Mouse (Mus musculus) ES-E14 (cell line): Measurements from ENCODE around the gene Arhgap32. TPM values are rescaled to one million over a fixed set of nuclear protein-coding genes. Genes with fewer than 3 reads are reported as not detected.

Source experiments
- DNase-seq: peaks from one replicate; pipeline ENCODE4 v3.0.0-alpha.2; 2013; ENCODE audit warnings: low read depth, low spot score
- H3K27ac ChIP-seq: 2 replicates; pipeline ENCODE4 v1.5.1; 2012; ENCODE audit warnings: low read depth, mild to moderate bottlenecking, low read length, moderate library complexity, mixed read lengths; ENCODE audit not compliant: poor library complexity, insufficient read depth, severe bottlenecking
- H3K36me3 ChIP-seq: 2 replicates; pipeline ENCODE4 v1.6.1; 2012; ENCODE audit warnings: mild to moderate bottlenecking, low read length, moderate library complexity, mixed read lengths; ENCODE audit not compliant: control insufficient read depth, poor library complexity, insufficient read depth, severe bottlenecking
- H3K4me1 ChIP-seq, 2 experiments: fragments of 150-350 bp in 1 of 2; sonication (generic) in 1 of 2; 2 replicates each; pipeline ENCODE4 v1.6.1; 2012; ENCODE audit warnings: low read length in 2 of 2, mild to moderate bottlenecking in 1 of 2, mixed read lengths in 1 of 2; ENCODE audit not compliant: control insufficient read depth in 2 of 2, insufficient read depth in 2 of 2, poor library complexity in 1 of 2
- H3K4me3 ChIP-seq, 2 experiments: fragments of 150-350 bp in 1 of 2; sonication (generic) in 1 of 2; 2 replicates each; pipeline ENCODE4 v1.5.1; 2012; ENCODE audit warnings: low read length in 2 of 2, low read depth in 1 of 2, mild to moderate bottlenecking in 1 of 2, mixed read lengths in 1 of 2; ENCODE audit not compliant: insufficient read depth in 1 of 2, poor library complexity in 1 of 2, severe bottlenecking in 1 of 2
- H3K9ac ChIP-seq: 2 replicates; pipeline ENCODE4 v1.6.1; 2012; ENCODE audit warnings: low read depth, mild to moderate bottlenecking, low read length, mixed read lengths; ENCODE audit not compliant: poor library complexity, insufficient read depth, severe bottlenecking
- H3K9me3 ChIP-seq: fragments of 150-350 bp; sonication (generic); 2 replicates; pipeline ENCODE4 v1.6.1; 2012; ENCODE audit warnings: low read depth, mild to moderate bottlenecking, low read length; ENCODE audit not compliant: control insufficient read depth, insufficient read depth
- CHD2 ChIP-seq: IDR thresholded peaks from 2 replicates; pipeline ENCODE4 v1.6.1; 2014; ENCODE audit warnings: mild to moderate bottlenecking, low read depth, low read length, inconsistent platforms
- HCFC1 ChIP-seq: IDR thresholded peaks from 2 replicates; pipeline ENCODE4 v1.6.1; 2012; ENCODE audit warnings: low read length, inconsistent platforms, borderline replicate concordance; ENCODE audit not compliant: insufficient read depth
- MAFK ChIP-seq: IDR thresholded peaks from 2 replicates; pipeline ENCODE4 v1.6.1; 2014; ENCODE audit warnings: mild to moderate bottlenecking, low read depth, low read length, inconsistent platforms; ENCODE audit not compliant: insufficient read depth
- ZC3H11A ChIP-seq: IDR thresholded peaks from 2 replicates; pipeline ENCODE4 v1.6.1; 2012; ENCODE audit warnings: low read depth, mild to moderate bottlenecking, inconsistent platforms, low read length, borderline replicate concordance
- ZNF384 ChIP-seq: IDR thresholded peaks from 2 replicates; pipeline ENCODE4 v1.6.1; 2012; ENCODE audit warnings: low read depth, low read length, inconsistent platforms
- in situ Hi-C, 2 experiments: fragments of 600-800 bp; cut with MboI; formaldehyde crosslinking; loops; one replicate each; pipeline ENCODE4 v1.15.1; 2025; ENCODE audit warnings: low sequenced_read_pairs in 2 of 2, inconsistent platforms in 1 of 2; ENCODE audit not compliant: unreplicated experiment in 2 of 2
- total RNA-seq: library from RNA; depleted of rRNA; stranded (reverse); fragments of 300-350 nt; gene quantifications from 2 replicates; pipeline ENCODE4 v1.2.3, GENCODE M21; 2012

The Arhgap32 gene
- total RNA-seq, 1 experiment: 13.9 TPM

GRCm38 (mm10) chr9:32223739-32224529 is 108.0 kb downstream of the Arhgap32 start:
- H3K4me1 ChIP-seq: peaks cover 9 to 19% of the 10 kb centered on the region in 2 experiments; a peak in 3 of 4 replicates
- in situ Hi-C loops: no loop called here
- DNase-seq: no peak
- no peak overlapping the region for H3K27ac ChIP-seq
- TF ChIP-seq HCFC1 (no peak), MAFK (peak; percentile 49)
- H3K9me3 ChIP-seq: no peaks in the 10 kb centered on the region
- H3K9ac ChIP-seq: no peak overlapping the region
- no peaks in the 10 kb centered on the region for H3K36me3 ChIP-seq
- H3K4me3 ChIP-seq: no peak overlapping the region; a peak in 1 of 4 replicates

GRCm38 (mm10) chr9:32224937-32225336 is 109.0 kb downstream of the Arhgap32 start:
- Histone ChIP-seq H3K4me1 (peaks cover 9 to 19% of the 10 kb centered on the region in 2 experiments; a peak in 3 of 4 replicates), H3K9me3 (no peaks in the 10 kb centered on the region), H3K9ac (no peak overlapping the region), H3K4me3 (no peak overlapping the region), H3K36me3 (no peaks in the 10 kb centered on the region), H3K27ac (no peak overlapping the region)
- DNase-seq: no peak
- in situ Hi-C loops: no loop called here
- TF ChIP-seq CHD2 (no peak), MAFK (no peak), ZC3H11A (no peak), ZNF384 (no peak), HCFC1 (no peak)

- Histone ChIP-seq H3K27ac (no peak overlapping the region), H3K9ac (no peak overlapping the region), H3K4me3 (no peak overlapping the region), H3K9me3 (no peaks in the 10 kb centered on the region), H3K4me1 (peaks cover 9 to 19% of the 10 kb centered on the region in 2 experiments; a peak in 3 of 4 replicates), H3K36me3 (no peaks in the 10 kb centered on the region)
- TF ChIP-seq HCFC1: no peak
- TF ChIP-seq ZC3H11A: no peak
- TF ChIP-seq MAFK: no peak
- TF ChIP-seq ZNF384: no peak
- TF ChIP-seq CHD2: no peak
- DNase-seq: no peak
- in situ Hi-C loops: no loop called here
Observed at GRCm38 (mm10) chr9:32225584-32225983, 109.6 kb downstream of the Arhgap32 start.

- in situ Hi-C loops: no loop called here
- Histone ChIP-seq H3K4me3 (no peak overlapping the region), H3K9ac (no peak overlapping the region), H3K27ac (no peak overlapping the region), H3K4me1 (peaks cover 7 to 15% of the 10 kb centered on the region in 2 experiments; a peak in 3 of 4 replicates), H3K36me3 (no peaks in the 10 kb centered on the region), H3K9me3 (no peaks in the 10 kb centered on the region)
- no peak for TF ChIP-seq ZNF384
- DNase-seq: no peak
Observed at GRCm38 (mm10) chr9:32227034-32227433, 111.1 kb downstream of the Arhgap32 start.

GRCm38 (mm10) chr9:32233593-32233992 is 117.7 kb downstream of the Arhgap32 start:
- Histone ChIP-seq H3K9ac (no peak overlapping the region), H3K36me3 (no peaks in the 10 kb centered on the region), H3K4me3 (no peak overlapping the region), H3K9me3 (no peaks in the 10 kb centered on the region), H3K4me1 (peaks cover 0 to 3% of the 10 kb centered on the region in 2 experiments; a peak in 1 of 4 replicates), H3K27ac (no peak overlapping the region)
- TF ChIP-seq MAFK (no peak), ZC3H11A (no peak), ZNF384 (no peak), HCFC1 (no peak), CHD2 (no peak)
- in situ Hi-C loops: no loop called here
- DNase-seq: no peak
